Mouse (Mus musculus) liver, postnatal 0 days (tissue): ENCODE measurements around the gene Aqr. TPM values are rescaled to one million over a fixed set of nuclear protein-coding genes. Genes with fewer than 3 reads are reported as not detected.
A peak's percentile ranks its signal among the peaks of the same experiment; 100 is the strongest.

Source experiments
- ATAC-seq: fragments of 200-750 bp; cut with Nextera tagmentation; 2 replicates; pipeline ENCODE4 v1.8.0; 2017; ENCODE audit warnings: mild to moderate bottlenecking, moderate library complexity
- DNase-seq: peaks from one replicate; pipeline ENCODE4 v3.0.0-alpha.2; 2016
- H3K27ac ChIP-seq: fragments of 300-500 bp; sonication (generic); 2 replicates; pipeline ENCODE4 v1.5.1; 2014; ENCODE audit warnings: antibody characterized with exemption, moderate library complexity, mild to moderate bottlenecking, low read depth
- H3K27me3 ChIP-seq: fragments of 300-500 bp; sonication (generic); 2 replicates; pipeline ENCODE4 v1.6.1; 2014; ENCODE audit warnings: low read length, control low read depth, mixed read lengths; ENCODE audit not compliant: insufficient read depth
- H3K36me3 ChIP-seq: fragments of 300-500 bp; sonication (generic); replicated peaks from 2 replicates; pipeline ENCODE4 v1.6.1; 2014; ENCODE audit warnings: mild to moderate bottlenecking, control low read depth, low read length, moderate library complexity, mixed read lengths; ENCODE audit not compliant: insufficient read depth
- H3K4me1 ChIP-seq: fragments of 300-500 bp; sonication (generic); 2 replicates; pipeline ENCODE4 v1.6.1; 2014; ENCODE audit warnings: antibody characterized with exemption, mild to moderate bottlenecking, control low read depth; ENCODE audit not compliant: insufficient read depth
- H3K4me2 ChIP-seq: fragments of 300-500 bp; sonication (generic); 2 replicates; pipeline ENCODE4 v1.6.1; 2014; ENCODE audit warnings: low read depth, mild to moderate bottlenecking, low read length, moderate library complexity, mixed read lengths
- H3K4me3 ChIP-seq: fragments of 300-500 bp; sonication (generic); 2 replicates; pipeline ENCODE4 v1.5.1; 2014; ENCODE audit warnings: low read depth, low read length
- H3K9ac ChIP-seq: fragments of 300-500 bp; sonication (generic); replicated peaks from 2 replicates; pipeline ENCODE4 v1.6.1; 2014; ENCODE audit warnings: mild to moderate bottlenecking, moderate library complexity
- H3K9me3 ChIP-seq: fragments of 300-500 bp; sonication (generic); 2 replicates; pipeline ENCODE4 v1.6.1; 2016; ENCODE audit warnings: mild to moderate bottlenecking, control low read depth, low read length, mixed read lengths
- CTCF ChIP-seq: sonication (generic); IDR thresholded peaks from 2 replicates; pipeline ENCODE4 v1.5.1; 2016; ENCODE audit warnings: antibody characterized with exemption, low read depth
- EP300 ChIP-seq: IDR thresholded peaks from 2 replicates; pipeline ENCODE4 v1.6.1; 2016; ENCODE audit warnings: antibody characterized with exemption, low read depth, mild to moderate bottlenecking
- WGBS: fragments of 180-500 bp; shearing (Covaris S2); extraction: QIAGEN DNeasy Blood & Tissue Kit; methylation state at CpG from one replicate; pipeline ENCODE4 v1.1.7; 2014; ENCODE audit not compliant: insufficient replicate concordance; 5-methylcytosine and 5-hydroxymethylcytosine counted together
- polyA plus RNA-seq: library from polyadenylated mRNA; unstranded; fragments of >200 nt; fragmentation: Nextera tagmentation; extraction: Ambion mirVana; gene quantifications from 2 replicates; pipeline ENCODE4 v1.2.1, GENCODE M21; 2015

The Aqr gene
- polyA plus RNA-seq, 1 experiment from 2014 or later: 15.0 TPM

DNA sequence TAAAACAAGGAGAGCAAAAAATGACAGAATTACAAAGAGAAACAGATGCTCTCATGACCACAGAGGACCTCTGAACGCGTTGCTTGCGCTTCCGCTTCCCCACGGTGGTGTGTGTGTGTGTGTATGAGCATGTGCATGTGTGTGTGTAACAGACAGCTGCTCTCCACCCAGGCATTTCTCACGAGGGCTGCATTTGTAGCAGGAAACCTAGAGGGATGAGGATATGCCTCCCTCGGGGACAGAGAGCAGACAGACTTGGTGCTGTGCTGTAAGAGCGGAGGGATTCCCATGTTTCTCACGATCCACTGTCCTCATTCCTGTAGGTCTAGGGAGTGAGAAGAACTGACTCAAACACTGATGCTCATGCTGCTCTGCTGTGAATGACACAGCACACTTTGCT lies 93.2 kb downstream of the Aqr start:
- TF ChIP-seq CTCF (no peak), EP300 (no peak)
- no peaks in the 10 kb centered on the region for H3K9me3 ChIP-seq
- H3K36me3 ChIP-seq: no peaks in the 10 kb centered on the region
- no peak for DNase-seq
- no peak overlapping the region for H3K4me3 ChIP-seq
- no peaks in the 10 kb centered on the region for H3K27me3 ChIP-seq
- no peak overlapping the region for H3K4me2 ChIP-seq
- ATAC-seq: no peak
- H3K9ac ChIP-seq: no peak overlapping the region
- no peaks in the 10 kb centered on the region for H3K4me1 ChIP-seq
- H3K27ac ChIP-seq: no peak overlapping the region
- 71% methylated on average over 9 of the region's 9 CpGs for WGBS

- no peaks in the 10 kb centered on the region for H3K4me1 ChIP-seq
- no peak overlapping the region for H3K4me3 ChIP-seq
- H3K4me2 ChIP-seq: no peak overlapping the region
- H3K9ac ChIP-seq: no peak overlapping the region
- WGBS: 69% methylated on average over 3 of the region's 3 CpGs
- peak overlapping the region; percentile 17; the same call in 1 of the 2 replicates for H3K27ac ChIP-seq
- no peak for TF ChIP-seq CTCF
- peak; percentile 77 for TF ChIP-seq EP300
- peak; percentile 23 for DNase-seq
- no peaks in the 10 kb centered on the region for H3K9me3 ChIP-seq
- H3K27me3 ChIP-seq: no peaks in the 10 kb centered on the region
- H3K36me3 ChIP-seq: no peaks in the 10 kb centered on the region
- ATAC-seq: peak; percentile 96
These were observed 97.0 kb downstream of the Aqr start for GRCm38 (mm10) chr2:114089862-114090261.

DNA sequence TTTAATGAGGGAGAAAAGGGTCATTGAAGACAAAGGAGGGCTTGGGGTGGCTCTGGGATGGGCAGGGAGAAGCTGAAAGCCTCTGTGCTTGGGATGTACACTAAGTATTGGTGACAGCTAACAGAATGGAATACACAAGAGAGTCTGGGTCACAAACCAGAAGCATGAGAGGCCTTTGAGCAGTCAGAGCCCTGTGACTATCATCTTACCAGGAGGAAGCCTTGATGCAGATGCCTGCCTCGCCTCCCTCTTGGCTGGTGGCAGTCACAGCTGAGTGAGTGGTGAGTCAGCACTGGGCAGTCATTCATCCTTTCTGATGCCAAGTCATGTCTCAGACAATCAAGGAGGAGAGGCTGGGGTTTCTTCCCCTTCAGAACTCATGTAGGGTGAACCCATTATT lies 99.6 kb downstream of the Aqr start:
- DNase-seq (no peak), ATAC-seq (no peak)
- H3K4me3 ChIP-seq: no peak overlapping the region
- H3K9ac ChIP-seq: no peak overlapping the region
- no peaks in the 10 kb centered on the region for H3K9me3 ChIP-seq
- no peaks in the 10 kb centered on the region for H3K4me1 ChIP-seq
- TF ChIP-seq EP300: no peak
- TF ChIP-seq CTCF: no peak
- H3K27ac ChIP-seq: no peak overlapping the region
- no peak overlapping the region for H3K4me2 ChIP-seq
- 59% methylated on average over 1 of the region's 1 CpGs for WGBS
- H3K27me3 ChIP-seq: no peaks in the 10 kb centered on the region
- no peaks in the 10 kb centered on the region for H3K36me3 ChIP-seq

- H3K27me3 ChIP-seq: no peaks in the 10 kb centered on the region
- no peak overlapping the region for H3K27ac ChIP-seq
- H3K4me2 ChIP-seq: no peak overlapping the region
- TF ChIP-seq CTCF (no peak), EP300 (no peak)
- DNase-seq (no peak), ATAC-seq (no peak)
- no peaks in the 10 kb centered on the region for H3K4me1 ChIP-seq
- no peak overlapping the region for H3K4me3 ChIP-seq
- H3K9ac ChIP-seq: no peak overlapping the region
- no peaks in the 10 kb centered on the region for H3K9me3 ChIP-seq
- no peaks in the 10 kb centered on the region for H3K36me3 ChIP-seq
- WGBS: 86% methylated on average over 2 of the region's 2 CpGs
These were observed 114.9 kb downstream of the Aqr start for GRCm38 (mm10) chr2:114071876-114072275.

GRCm38 (mm10) chr2:114066226-114066625 lies 120.6 kb downstream of the Aqr start:
- Histone ChIP-seq H3K9me3 (no peaks in the 10 kb centered on the region), H3K9ac (no peak overlapping the region), H3K4me3 (no peak overlapping the region), H3K36me3 (no peaks in the 10 kb centered on the region), H3K4me1 (no peaks in the 10 kb centered on the region), H3K27me3 (no peaks in the 10 kb centered on the region), H3K27ac (no peak overlapping the region), H3K4me2 (no peak overlapping the region)
- WGBS: 63% methylated on average over 3 of the region's 3 CpGs
- no peak for ATAC-seq
- TF ChIP-seq EP300 (no peak), CTCF (no peak)
- DNase-seq: no peak

DNA sequence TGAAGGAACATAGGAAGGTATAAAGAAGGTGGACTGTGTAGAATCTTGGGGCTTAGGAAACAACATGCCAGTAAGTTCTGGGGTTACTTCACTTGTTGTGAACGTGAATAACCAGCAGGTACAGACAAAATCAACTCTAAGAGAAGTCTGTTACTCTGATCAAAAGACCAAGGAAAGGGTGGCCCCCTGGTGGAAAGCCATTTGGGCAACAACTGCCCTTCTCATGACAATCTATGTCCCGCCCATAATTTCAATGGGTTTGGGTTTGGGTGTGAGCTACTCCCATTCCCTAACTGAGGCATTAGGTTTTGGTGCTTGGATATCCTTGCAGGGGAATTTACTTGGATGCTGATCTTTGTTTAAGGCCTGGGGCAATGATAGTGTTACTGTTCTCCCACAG lies 122.8 kb downstream of the Aqr start:
- H3K4me1 ChIP-seq: no peaks in the 10 kb centered on the region
- DNase-seq: no peak
- no peaks in the 10 kb centered on the region for H3K9me3 ChIP-seq
- H3K36me3 ChIP-seq: no peaks in the 10 kb centered on the region
- no peak for ATAC-seq
- no peaks in the 10 kb centered on the region for H3K27me3 ChIP-seq
- H3K4me2 ChIP-seq: no peak overlapping the region
- no peak overlapping the region for H3K9ac ChIP-seq
- 49% methylated on average over 2 of the region's 2 CpGs for WGBS
- TF ChIP-seq CTCF: 0 out of 2 replicates have a peak, but pooled peaks have one; percentile 4
- no peak for TF ChIP-seq EP300
- no peak overlapping the region for H3K4me3 ChIP-seq
- no peak overlapping the region for H3K27ac ChIP-seq

DNA sequence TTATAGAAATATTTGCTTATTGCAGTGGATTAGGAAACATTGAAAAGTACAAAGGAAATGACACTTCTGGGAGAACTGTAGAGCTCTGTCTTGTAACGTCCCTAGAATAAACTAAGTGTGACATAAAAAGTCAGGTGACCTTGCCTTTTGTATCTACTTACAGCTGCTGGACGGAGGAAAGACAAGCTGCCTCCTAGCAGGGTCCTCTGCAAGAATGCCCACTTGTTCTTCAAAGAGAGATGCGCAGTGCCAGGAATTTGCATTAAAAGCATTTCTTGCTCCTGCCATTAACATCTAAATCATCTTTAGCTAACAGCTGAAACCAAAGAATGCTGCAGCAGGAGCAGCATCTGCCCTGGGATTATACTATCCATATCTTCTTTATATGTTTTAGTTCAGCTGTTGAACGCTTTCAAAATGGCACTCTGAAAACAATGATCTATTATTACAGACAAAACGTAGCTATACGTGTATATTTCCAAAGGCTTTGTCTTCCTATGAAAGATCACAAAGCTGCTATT lies 126.7 kb downstream of the Aqr start:
- H3K9ac ChIP-seq: no peak overlapping the region
- DNase-seq (no peak), ATAC-seq (no peak)
- WGBS: 63% methylated on average over 6 of the region's 6 CpGs
- no peak overlapping the region for H3K4me2 ChIP-seq
- TF ChIP-seq EP300 (no peak), CTCF (no peak)
- no peak overlapping the region for H3K4me3 ChIP-seq
- no peaks in the 10 kb centered on the region for H3K27me3 ChIP-seq
- no peaks in the 10 kb centered on the region for H3K36me3 ChIP-seq
- no peaks in the 10 kb centered on the region for H3K4me1 ChIP-seq
- H3K27ac ChIP-seq: no peak overlapping the region
- H3K9me3 ChIP-seq: no peaks in the 10 kb centered on the region
